Mouse (Mus musculus) testis, postnatal 10 days (tissue): ENCODE data around the gene Tiam1.

ENCODE experiments used
- DNase-seq: peaks from one replicate; pipeline ENCODE4 v3.0.0; 2021; ENCODE audit warnings: low spot score

Tiam1 gene

DNA sequence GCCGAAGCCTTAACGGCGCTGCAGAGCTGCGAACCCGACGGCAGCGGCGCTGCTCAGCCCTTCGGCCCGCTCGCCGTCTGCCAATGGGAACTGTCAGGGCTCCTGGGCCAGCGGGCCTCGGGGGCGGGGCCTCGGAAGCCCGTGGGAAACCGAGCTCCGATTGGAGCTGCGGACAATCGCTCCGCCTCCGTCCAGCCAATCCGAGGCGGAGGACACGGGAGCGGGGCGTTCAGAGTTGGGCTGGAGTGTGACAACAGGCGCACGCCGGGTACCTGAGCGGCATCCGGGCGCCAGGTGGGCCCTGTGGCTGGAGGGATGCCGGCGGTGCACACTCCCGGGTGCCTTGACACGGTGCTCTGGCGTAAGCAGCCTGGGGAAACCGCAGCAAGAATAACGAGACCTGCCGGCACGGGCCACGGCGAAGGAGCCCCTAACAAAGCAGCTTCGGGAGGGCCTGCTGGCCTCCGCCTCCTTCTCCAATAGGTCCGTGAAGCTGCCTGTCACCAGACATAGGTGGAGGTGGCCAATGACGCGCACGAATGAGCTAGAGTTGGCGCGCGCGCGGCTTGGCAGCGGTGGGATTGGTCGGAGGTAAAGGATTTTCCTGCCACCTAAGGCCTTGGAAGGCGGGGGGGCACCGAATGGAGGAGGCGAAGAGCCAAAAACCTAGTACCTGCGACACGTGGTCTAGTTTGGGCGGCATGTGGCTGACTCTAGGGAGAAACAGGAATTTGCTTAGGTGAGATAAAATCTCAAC is at the start of gene Tiam1:
Gene Tiam1 (minus strand): TSS at position 10 of the 757 bp plus-strand sequence.
- DNase-seq: peak; percentile 97

DNA sequence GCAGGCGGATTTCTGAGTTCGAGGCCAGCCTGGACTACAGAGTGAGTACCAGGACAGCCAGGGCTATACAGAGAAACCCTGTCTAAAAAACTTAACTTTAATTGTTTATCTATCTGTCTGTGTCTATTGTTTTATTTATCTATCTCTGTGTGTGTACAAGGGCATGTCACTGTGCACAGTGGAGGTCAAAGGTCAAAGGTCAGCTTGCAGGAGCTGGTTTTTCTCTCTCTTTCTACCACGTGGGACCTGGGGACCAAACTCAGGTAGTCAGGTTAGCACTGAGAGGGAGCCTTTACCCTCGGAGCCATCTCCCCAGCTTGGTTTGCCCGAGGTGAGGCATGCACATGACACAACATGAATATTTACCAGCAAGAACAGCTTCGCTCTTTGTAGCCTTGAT is 47.7 kb upstream of the Tiam1 start:
- no peak for DNase-seq

DNA sequence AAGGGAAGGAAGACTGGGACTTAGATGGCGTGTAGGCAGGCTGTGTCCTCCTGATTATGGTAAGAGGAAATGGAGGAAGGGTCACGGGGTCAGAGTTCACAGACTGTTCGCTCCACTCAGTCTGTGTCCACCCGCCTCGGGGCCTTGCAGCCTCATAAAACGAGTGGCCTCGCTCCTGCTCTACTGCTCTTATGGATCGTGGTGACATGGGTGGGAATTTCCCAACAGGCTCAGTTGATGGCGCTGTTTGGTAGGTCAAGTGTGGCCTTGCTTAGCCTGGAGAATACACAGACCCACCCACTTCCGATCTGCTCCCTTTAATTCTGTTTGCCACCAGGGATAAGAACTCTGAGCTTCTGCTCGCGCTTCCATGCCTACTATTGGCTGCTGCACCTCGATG is 43.9 kb upstream of the Tiam1 start:
- no peak for DNase-seq

DNA sequence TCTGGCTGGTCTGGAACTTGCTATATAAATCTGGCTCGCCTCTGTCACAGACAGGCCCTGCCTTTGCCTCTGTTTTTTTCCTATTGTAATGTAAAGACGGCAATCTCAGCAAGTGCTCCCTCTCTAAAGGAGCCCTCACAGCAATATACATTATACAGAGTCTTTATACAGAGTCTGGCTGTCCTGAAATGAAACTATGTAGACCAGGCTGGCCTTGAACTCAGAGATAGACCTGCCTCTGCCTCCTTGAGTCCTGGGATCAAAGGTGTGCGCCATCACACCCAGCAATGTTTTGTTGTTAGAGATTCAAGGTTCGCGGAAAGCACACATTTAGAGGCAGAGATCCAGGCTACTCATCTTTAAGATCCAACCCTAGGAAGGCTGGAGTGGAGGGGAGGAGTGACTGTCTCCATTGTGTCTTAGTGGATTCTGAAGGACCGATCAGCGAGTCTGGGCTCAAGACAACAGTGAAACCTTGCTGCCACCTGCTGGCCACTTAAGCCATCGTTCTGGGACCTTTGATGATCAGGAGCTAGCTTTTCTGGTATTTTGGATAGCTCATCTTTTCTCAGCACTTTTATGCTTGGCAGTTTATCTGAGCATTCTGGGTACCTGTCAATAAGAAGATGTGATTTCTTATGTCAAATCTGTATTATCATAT is 42.5 kb upstream of the Tiam1 start:
- DNase-seq: peak; percentile 90

DNA sequence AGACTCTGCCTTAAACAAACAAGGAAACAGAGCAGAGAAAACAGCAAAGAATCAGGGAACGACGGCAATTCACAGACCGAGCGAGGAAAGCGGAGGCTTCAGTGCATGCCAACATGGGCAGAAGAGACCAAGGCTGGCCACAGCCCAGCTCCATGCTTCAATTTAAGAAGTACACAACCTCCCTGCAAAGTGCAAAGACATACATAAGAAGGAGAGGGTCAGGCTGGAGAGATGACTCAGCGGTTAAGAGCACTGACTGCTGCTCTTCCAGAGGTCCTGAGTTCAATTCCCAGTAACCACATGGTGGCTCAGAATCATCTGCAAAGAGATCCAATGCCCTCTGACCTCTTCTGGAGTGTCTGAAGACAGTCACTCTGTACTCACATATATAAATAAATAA is 40.6 kb upstream of the Tiam1 start:
- DNase-seq: no peak

DNA sequence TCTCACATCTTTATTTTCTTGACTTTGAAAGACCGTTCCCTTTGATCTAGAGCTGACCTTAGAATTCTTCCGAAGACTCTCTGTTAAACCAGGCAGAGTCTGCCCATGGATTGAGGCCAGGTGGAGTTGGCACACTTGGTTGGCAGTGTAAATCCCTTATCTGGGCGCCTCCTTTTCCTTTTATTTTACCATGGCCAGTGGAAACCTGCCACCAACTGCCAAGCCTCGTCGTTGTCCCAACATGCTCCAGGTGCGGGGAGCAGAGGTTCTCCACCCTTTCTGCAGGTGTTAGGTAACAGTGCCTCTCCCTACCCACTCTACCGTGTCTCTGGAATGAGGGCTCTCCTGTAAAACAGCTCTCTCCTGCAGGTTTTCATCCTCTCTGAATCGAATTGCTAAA is 38.1 kb upstream of the Tiam1 start:
- no peak for DNase-seq

DNA sequence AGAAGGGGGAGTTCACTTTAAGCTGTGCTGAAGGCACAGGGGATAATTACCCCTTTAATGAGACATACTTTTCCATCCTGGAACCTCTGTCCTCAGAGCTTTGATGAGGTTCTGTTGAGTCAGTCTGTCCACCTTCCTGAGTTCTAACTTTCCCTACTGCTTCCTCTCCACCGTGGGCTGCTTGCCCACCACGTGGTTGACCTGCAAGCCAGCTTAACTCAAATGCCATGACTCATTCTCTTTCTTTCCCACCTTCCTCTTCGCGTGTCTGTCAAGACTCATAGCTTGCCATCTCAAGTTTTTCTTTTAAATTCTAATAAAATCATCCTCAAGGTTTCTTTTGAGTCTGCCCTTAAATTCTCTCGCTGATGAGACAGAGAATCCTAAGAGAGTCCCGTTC is 37.4 kb upstream of the Tiam1 start:
- DNase-seq: no peak

DNA sequence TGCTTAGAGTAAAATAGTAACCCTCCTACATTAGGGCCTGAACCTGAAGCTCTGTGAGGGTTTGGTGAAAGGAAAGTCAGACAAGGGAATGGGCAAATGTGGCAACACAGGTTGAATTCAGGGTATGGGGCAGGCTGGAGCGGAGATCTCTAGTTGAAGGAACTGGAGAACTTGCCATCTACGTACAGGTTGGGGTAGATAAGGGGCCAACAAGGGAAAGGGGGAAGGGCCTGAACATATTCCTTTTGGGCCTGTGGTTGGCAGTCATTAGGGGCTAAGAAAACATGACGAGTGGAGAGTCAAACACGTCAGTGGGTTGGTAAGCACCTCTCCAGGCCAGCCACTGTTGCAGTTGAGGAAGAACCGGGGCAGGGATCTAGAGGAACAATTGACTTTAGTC is 36.3 kb upstream of the Tiam1 start:
- DNase-seq: no peak

DNA sequence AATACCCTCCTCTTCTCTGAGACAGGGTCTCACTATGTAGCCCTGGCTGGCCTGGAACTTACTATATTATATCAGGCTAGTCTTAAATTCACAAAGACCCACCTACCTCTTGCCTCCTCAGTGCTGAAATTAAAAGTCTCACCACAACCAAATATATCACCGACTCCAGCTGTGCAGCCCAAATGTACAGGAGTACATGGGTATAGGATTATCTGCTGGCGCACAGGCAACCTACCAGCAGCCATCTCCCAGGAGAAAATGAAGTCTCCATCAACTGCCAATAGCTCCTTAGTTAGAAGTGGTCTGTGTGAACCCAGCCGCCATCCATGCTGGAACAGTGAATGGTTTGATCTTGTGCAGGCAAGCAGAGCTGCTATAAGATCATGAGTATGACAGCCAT is 34.8 kb upstream of the Tiam1 start:
- no peak for DNase-seq

DNA sequence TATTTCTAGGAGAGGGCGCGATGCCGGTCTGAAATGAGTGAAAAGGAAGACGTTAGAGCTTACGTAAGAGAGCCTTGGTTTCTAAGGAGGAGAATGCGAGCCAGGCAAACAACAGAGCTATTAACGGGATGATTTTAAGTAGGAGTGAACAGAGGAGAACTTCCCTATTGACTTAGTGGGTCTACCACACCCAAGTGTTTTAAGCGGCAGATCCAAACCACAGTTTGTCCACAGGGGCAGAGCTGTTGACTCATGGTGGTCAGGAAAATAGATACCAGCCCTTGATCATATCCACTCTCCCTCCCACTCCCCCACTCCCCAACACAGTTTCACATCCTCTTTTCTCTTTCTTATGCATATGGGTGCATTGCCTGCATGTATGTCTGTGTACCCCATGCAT is 33.9 kb upstream of the Tiam1 start:
- no peak for DNase-seq

DNA sequence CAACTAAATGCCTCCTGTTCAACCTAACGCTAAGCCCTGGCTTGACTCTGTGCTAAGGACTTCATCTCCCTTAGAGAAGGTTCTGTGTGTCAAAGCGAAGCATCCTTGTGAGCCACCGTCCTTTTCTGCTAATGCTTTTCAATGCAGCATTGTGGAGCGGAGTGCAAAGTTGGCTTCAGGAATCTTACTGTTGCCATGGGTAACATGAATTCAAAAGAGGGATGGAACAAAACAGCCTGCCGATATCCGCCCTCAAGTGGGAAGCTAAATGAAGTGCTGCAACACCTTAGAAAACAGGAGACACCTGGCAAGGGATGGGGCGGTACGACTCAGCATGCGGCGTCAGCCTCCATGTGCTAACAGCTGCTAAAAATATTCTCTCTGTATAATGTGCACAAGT is 32.9 kb upstream of the Tiam1 start:
- no peak for DNase-seq

DNA sequence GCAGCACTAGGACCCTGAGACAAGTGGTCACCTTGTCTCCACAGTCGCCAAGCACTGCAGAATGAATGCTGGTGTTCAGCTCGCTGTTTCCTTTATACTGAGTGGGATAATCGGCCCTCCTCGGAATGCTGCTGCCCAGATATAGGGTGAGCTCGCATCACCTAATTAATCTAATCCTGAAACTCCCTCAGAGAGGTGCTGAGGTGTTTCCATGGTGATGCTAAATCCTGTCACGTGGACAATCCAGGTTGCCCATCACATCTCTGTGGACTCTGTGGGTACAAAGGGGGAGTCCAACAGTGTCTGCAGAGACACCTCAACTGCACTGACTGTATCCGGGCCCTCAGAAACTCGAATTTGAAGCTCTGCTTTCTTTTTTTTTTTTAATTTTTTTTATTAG is 27.8 kb upstream of the Tiam1 start:
- no peak for DNase-seq

DNA sequence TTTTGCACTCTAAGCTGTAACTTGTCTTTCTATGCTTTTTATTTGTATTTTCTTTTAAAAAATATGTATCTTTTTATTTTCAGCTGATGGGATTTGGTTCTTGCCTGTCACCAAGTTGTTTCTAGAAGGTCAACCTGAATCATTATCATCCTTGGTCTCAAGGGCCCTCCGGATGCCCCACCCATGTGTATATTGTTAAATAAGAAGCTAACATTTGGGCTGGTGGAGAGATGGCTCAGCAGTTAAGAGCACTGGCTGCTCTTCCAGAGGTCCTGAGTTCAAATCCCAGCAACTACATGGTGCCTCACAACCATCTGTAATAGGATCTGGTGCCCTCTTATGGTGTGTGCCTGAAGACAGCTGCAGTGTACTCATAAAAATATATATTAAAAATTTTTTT is 27.1 kb upstream of the Tiam1 start:
- no peak for DNase-seq

DNA sequence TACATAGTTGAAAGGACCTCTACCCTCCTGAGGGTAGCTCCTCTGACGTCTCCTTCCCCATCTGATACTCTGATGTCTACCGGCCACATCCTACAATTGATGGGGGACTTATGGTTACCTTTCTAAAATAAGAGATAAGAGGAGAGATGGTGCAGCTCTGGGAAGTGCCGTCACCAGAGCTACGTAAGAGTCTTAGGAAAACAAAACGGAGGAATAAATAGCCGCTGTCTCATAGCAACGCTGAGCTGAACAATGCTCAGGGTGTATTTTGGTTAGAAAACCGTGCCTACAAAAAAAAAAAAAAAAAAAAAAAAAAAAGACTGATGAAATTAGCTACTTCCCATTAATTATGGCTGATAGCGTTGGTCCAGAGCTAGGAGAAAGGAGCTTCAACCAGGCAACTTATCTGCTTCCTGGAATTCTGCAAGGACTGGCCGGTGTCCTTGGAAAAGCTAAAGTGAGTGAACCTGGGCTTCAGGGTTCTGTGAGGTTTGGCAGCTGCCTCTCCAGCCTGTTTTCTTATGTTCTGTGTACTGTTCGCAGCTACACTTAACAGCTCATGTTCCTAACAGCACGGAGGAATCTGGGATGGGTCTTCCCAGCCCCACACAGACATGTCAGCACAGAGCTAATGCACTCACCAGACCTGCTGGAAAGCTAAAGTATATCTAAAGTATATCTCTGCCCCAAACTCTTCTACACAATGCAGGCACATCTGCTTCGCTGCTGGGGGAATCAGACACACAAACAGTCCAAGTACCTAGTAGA is 26.5 kb upstream of the Tiam1 start:
- DNase-seq: no peak

DNA sequence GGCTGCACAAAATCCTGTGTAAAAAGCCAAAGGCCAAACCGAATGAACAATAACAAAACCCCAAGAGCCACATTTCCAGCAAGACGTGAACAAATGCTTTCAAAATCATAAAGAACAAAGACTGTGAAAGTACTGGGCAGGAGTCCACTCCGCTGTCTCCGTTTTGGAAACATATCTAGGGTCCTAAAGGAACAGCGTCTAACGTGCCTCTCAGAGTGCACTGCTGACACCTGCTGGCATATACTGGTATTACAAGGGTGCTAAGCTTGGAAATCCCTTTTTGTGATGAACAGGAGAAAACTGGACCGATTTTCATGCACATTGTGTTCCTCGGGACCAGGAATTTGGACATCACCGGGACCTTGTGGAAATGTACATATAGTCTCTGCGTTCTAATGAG is 24.1 kb upstream of the Tiam1 start:
- DNase-seq: peak; percentile 93

DNA sequence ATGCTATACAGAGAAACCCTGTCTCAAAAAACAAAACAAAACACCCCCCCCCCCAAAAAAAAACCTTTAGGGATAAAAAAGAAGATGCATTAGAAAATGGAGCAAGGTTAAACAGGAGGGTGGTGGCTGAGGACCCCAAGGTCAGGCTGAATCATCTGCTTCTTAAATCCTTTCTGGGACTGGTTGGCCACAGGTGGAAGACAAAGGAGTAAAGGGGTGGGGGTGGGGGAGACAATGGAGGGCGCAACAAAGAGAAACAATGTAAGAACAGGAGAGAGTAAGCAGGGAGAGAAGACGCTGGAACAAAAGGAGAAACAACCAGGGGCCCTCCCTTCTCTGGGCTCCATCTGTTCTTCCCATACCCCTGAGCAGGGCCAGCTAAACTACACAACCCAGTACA is 21.9 kb upstream of the Tiam1 start:
- no peak for DNase-seq

DNA sequence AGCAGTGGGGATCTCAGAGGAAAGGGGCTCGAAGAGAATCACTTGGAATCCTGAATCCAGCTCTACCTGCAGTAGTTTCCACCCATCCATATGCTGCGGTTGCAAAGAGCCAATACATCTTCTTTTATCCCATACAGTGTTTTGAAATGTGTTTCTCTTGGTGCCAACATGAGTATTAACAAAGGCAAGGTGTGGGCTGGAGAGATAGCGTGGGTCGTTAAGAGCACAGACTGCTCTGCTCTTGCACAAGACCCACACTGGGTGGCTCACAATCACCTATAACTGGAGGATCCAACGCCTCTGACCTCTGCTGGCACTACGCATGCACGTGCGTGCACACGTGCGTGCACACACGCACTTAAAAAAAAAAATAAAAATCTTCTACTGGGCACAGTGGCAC is 21.4 kb upstream of the Tiam1 start:
- DNase-seq: no peak

DNA sequence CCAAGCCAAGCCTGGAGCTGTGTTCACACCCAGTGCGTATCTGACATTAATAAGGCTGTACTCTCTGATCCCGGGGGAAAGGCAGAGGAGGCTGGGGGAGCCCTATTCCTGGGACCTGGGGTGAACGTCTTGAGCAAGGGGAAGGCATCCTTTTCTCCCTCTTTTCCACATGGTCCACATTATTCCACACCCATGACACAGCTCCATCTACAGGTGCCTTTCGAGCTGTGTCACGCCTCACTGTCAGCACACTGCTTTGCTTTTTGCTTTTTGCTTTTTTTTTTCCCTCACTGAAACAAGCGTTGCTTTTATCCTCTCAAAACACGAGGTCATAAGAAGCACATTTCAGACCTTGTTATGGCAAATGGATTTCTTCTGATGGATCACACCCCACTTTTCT is 11.5 kb upstream of the Tiam1 start:
- no peak for DNase-seq

DNA sequence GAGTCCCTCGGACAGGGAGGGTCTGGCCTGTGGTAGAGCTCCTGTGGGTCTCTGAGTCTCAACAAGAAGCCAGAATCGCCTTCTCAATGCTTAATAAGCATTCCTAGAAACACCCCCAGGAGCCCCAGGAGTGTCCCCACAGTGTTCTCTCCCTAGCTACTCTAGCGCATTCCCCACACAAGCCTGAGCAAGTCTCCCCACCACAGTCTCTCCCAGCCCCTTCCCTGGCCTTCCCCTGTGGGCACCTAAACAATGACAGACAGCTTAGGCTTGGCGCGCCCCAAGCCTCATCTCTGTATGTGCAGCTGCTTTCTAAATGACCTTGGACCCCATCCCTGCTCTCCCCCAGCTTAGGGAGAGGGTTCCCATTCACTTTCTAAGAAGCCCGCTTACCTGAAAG is 7.3 kb upstream of the Tiam1 start:
- DNase-seq: no peak

DNA sequence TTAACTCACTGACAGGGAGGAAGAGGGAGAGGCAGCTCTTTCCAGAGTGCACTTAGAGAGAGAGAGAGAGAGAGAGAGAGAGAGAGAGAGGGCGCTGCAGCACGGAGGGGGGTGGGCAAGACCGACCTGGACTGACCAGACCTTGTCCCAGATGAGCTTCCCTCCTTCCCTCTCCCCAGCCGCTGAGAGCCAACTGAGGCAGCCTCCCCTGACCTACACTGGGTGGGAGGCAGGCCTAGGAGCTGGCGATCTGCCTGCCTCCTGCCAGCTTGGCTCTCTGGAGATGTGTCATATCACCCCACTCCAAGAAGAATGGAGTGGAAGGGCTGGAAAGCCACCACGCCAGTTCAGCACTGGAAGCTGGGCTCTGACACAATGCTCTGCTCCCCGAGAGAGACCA is 6.6 kb upstream of the Tiam1 start:
- no peak for DNase-seq

DNA sequence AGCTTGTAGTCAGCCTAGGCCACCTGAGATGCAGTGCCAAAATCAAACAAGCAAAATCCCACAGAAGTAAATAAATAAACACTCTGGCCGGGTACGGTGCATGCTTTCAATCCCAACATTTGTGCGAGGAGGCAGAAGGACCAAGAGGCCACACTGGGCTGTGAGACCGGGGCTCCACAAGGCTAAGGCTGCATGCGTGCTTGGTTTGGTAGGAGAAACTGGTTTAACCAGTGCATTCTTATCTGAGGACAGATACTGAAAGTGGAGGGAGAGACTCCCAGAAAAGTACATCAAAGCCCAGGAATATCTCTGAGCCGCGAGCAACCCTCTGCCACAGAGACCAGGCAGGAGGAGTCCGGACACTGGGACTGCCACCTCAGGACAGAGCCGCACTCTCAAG is 5.8 kb upstream of the Tiam1 start:
- DNase-seq: no peak

DNA sequence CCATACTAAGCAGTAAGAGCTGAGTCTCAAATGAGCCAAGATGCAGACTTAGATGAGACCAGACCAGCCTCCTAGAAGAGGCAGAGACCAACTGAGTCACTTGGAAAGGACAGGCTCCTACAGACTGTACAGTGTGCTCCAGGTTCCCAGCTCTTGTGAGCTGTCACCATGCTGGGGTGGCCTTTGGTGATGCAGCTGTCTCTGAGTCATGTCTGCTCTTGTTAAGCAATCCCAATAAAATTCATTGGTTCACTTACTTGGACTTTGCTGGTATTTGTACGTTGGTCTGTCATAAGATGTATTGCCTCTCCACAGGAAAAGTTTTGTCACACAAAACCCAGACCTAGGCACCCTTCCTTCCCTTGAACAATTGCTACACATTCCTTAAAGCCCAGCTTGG is 1.7 kb upstream of the Tiam1 start:
- no peak for DNase-seq

DNA sequence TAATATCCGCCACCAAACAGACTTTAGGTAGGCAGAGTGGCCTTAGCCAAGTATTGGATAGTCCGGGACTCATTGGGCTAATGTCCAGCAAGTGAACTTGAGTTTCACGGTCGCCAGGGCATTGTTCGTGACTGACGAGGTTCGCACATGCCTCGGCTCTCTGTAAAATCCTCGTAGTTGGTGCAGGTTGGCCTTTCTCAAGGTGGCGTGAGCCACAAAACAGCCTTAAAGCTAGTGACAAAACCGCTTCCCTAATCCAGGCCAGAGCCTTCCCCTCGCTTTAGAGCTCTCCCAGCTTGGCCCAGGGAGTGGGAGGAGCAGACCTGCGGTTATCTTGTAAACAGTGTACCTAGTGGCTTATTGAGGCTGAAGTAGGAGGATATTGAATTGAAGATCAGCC is 972 bp upstream of the Tiam1 start:
- DNase-seq: no peak

DNA sequence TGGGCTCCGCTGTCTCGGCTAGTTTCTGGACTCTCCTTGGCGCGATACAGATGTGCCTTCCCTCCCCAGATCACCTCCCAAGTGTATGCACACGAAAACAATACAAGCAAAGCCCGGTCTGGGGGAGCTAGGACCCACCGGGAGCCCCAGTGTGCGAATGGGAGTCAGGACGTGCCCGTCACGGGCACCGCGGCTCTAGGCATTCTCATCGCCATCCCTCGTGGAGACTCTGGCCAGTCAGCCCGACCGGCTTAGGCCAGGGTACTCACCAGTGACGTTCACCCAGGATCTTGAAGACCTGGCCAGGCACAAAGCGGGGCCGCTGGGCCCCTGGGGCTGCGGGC is 181 bp downstream of the Tiam1 start:
- DNase-seq: no peak
